Mouse (Mus musculus): ENCODE measurements around the gene Slc35b1. TPM values are rescaled to one million over a fixed set of nuclear protein-coding genes. Genes with fewer than 3 reads are reported as not detected.

Gene Slc35b1
- polyA plus RNA-seq, 1 experiment from 2014 or later, result 133 TPM

DNA sequence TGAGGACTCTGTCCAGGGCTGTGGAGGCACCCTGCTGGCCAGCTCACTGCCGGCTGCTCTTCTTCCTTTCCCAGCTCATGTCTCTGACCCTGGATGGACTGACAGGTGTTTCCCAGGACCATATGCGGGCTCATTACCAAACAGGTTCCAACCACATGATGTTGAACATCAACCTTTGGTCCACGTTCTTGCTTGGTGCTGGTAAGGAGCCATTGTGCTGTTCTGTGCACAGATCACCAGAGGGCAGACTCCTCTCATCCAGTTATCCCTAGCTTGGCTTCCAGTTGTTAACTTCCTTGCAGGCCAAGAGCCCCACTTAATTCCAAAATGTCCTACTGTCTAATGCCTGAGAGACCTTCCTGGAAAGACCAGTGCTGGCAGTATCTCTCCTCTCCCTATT is 4.5 kb downstream of the Slc35b1 start:
- Histone ChIP-seq H3K27ac (no peak overlapping the region), H3K4me3 (no peak overlapping the region), H3K36me3 (peaks cover 70% of the 10 kb centered on the region), H3K9me3 (no peaks in the 10 kb centered on the region), H3K4me2 (no peak overlapping the region), H3K4me1 (replicated peaks) (peaks cover 23% of the 10 kb centered on the region), H3K27me3 (no peaks in the 10 kb centered on the region), H3K9ac (no peak overlapping the region)
- ATAC-seq (ENCODE audit: low FRiP score), result no peak
- WGBS, result 84% methylated on average over 3 of the region's 3 CpGs

- Histone ChIP-seq H3K4me3 (no peak overlapping the region), H3K36me3 (peaks cover 70% of the 10 kb centered on the region), H3K4me2 (no peak overlapping the region), H3K9ac (no peak overlapping the region), H3K9me3 (no peaks in the 10 kb centered on the region), H3K4me1 (replicated peaks) (peaks cover 25% of the 10 kb centered on the region), H3K27ac (no peak overlapping the region), H3K27me3 (no peaks in the 10 kb centered on the region)
- 98% methylated on average over 6 of the region's 6 CpGs for WGBS
- no peak for ATAC-seq (ENCODE audit: low FRiP score)
Observed at GRCm38 (mm10) chr11:95390420-95390819, 5.9 kb downstream of the Slc35b1 start.

- Histone ChIP-seq H3K9ac (no peak overlapping the region), H3K4me1 (replicated peaks) (peaks cover 17% of the 10 kb centered on the region), H3K9me3 (no peaks in the 10 kb centered on the region), H3K4me2 (no peak overlapping the region), H3K4me3 (no peak overlapping the region), H3K27ac (no peak overlapping the region), H3K27me3 (no peaks in the 10 kb centered on the region), H3K36me3 (peaks cover 70% of the 10 kb centered on the region)
- WGBS, result 79% methylated on average over 4 of the region's 4 CpGs
- ATAC-seq (ENCODE audit: low FRiP score), result no peak
Observed at GRCm38 (mm10) chr11:95391201-95391600, 6.7 kb downstream of the Slc35b1 start.

GRCm38 (mm10) chr11:95391743-95392142 is 7.3 kb downstream of the Slc35b1 start:
- H3K4me1 ChIP-seq (replicated peaks), result peaks cover 12% of the 10 kb centered on the region
- H3K27me3 ChIP-seq, result 0 out of 2 replicates have a peak, but pooled peaks cover 4% of the 10 kb centered on the region
- H3K27ac ChIP-seq, result 0 out of 2 replicates have a peak overlapping the region, but pooled peaks have one; percentile 23
- no peak overlapping the region for H3K4me3 ChIP-seq
- ATAC-seq (ENCODE audit: low FRiP score), result no peak
- H3K9ac ChIP-seq, result no peak overlapping the region
- 84% methylated on average over 5 of the region's 5 CpGs for WGBS
- no peaks in the 10 kb centered on the region for H3K9me3 ChIP-seq
- H3K4me2 ChIP-seq, result no peak overlapping the region
- peaks cover 65% of the 10 kb centered on the region for H3K36me3 ChIP-seq

- Histone ChIP-seq H3K9ac (no peak overlapping the region), H3K4me2 (no peak overlapping the region), H3K4me1 (replicated peaks) (peaks cover 12% of the 10 kb centered on the region), H3K9me3 (no peaks in the 10 kb centered on the region), H3K36me3 (peaks cover 61% of the 10 kb centered on the region), H3K27me3 (0 out of 2 replicates have a peak, but pooled peaks cover 4% of the 10 kb centered on the region), H3K27ac (0 out of 2 replicates have a peak overlapping the region, but pooled peaks have one; percentile 23), H3K4me3 (no peak overlapping the region)
- WGBS, result 45% methylated on average over 7 of the region's 7 CpGs
- ATAC-seq (ENCODE audit: low FRiP score), result peak; percentile 54; the same call in 1 of the 2 replicates
Observed at GRCm38 (mm10) chr11:95392223-95392667, 7.8 kb downstream of the Slc35b1 start.

DNA sequence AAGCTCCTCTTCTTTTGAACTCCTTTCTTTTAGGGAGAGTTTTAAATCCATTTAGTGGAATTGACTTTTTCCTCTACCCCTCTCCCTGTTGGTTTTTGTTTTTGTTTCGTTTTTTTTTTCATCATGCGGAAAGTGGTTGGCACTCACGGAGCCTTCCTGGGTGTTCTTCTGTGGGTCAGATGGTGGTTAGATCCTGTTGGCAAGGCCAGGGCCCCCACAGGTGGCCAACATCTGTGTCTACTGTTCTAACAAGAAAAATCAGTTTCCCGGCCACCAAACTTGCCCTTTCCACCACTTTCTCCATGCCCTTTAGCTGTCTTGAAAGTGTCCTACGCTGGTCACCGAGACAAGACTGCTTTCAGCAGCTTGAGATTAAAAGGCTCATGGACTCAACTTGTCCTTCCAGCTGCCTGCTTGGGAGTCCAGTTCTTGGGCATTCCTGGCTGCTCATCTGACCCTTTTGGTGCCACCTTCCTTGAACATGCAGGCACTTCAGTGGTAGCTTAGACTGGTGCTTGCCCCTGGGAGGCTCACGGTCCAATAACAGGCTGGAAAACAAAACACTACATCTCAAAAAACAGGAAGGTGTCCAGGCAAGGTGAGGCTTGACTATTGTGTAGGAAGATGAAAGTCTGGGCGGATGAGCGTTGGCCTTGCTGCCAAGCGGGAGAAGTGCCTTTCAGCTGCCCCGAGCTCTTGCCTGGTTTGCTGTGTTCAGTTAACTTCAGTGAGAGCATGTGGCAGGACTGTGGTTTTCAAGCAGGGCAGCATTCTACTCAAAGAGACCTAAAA is 8.4 kb downstream of the Slc35b1 start:
- Histone ChIP-seq H3K27ac (no peak overlapping the region), H3K36me3 (peaks cover 55% of the 10 kb centered on the region)

GRCm38 (mm10) chr11:95393500-95393816 is 9.0 kb downstream of the Slc35b1 start:
- H3K36me3 ChIP-seq, result peaks cover 49% of the 10 kb centered on the region
- H3K27me3 ChIP-seq, result 0 out of 2 replicates have a peak, but pooled peaks cover 6% of the 10 kb centered on the region
- H3K4me2 ChIP-seq, result no peak overlapping the region
- 0 out of 2 replicates have a peak overlapping the region, but pooled peaks have one; percentile 0 for H3K9ac ChIP-seq
- no peak overlapping the region for H3K4me3 ChIP-seq
- H3K9me3 ChIP-seq, result no peaks in the 10 kb centered on the region
- peaks cover 12% of the 10 kb centered on the region for H3K4me1 ChIP-seq (replicated peaks)
- no peak for ATAC-seq (ENCODE audit: low FRiP score)
- H3K27ac ChIP-seq, result no peak overlapping the region
- 41% methylated on average over 5 of the region's 5 CpGs for WGBS

More for the DNA sequence above, 8.4 kb downstream of the Slc35b1 start:
- Histone ChIP-seq H3K9ac (no peak overlapping the region), H3K27me3 (0 out of 2 replicates have a peak, but pooled peaks cover 4% of the 10 kb centered on the region), H3K4me3 (no peak overlapping the region), H3K9me3 (no peaks in the 10 kb centered on the region), H3K4me2 (no peak overlapping the region), H3K4me1 (replicated peaks) (peaks cover 12% of the 10 kb centered on the region)
- WGBS, result 79% methylated on average over 11 of the region's 11 CpGs
- no peak for ATAC-seq (ENCODE audit: low FRiP score)

- Histone ChIP-seq H3K27me3 (0 out of 2 replicates have a peak, but pooled peaks cover 13% of the 10 kb centered on the region), H3K9me3 (no peaks in the 10 kb centered on the region), H3K4me1 (replicated peaks) (peaks cover 12% of the 10 kb centered on the region), H3K9ac (no peak overlapping the region), H3K4me2 (no peak overlapping the region), H3K27ac (no peak overlapping the region), H3K36me3 (peaks cover 43% of the 10 kb centered on the region), H3K4me3 (no peak overlapping the region)
- ATAC-seq (ENCODE audit: low FRiP score), result no peak
- 61% methylated on average over 5 of the region's 5 CpGs for WGBS
Observed at GRCm38 (mm10) chr11:95394112-95394511, 9.6 kb downstream of the Slc35b1 start.

DNA sequence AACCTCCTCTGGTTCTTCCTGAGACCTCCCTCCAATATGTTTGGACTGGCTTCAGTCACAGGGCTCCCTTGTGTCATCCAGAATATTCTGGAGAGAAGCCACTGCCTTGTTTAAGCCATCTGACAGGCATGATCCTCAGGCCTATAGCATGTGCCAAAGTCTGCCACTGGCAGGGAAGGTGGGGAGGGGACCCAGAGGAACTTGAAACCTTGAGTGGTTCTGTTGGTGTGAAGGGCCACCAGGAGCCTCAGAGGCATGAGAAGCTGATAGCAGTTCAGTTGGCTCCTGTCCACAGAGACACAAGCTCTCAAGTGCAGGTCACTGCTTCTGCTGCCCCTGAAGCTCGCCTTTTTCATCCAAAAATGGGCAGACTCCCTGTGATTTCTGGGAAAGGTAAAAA is 12.1 kb downstream of the Slc35b1 start:
- Histone ChIP-seq H3K4me3 (no peak overlapping the region), H3K9ac (0 out of 2 replicates have a peak overlapping the region, but pooled peaks have one; percentile 8), H3K4me1 (replicated peaks) (peaks cover 18% of the 10 kb centered on the region), H3K9me3 (no peaks in the 10 kb centered on the region), H3K27ac (no peak overlapping the region), H3K27me3 (0 out of 2 replicates have a peak, but pooled peaks cover 14% of the 10 kb centered on the region), H3K36me3 (peaks cover 18% of the 10 kb centered on the region), H3K4me2 (no peak overlapping the region)
- WGBS, result 60% methylated on average over 1 of the region's 1 CpGs
- ATAC-seq (ENCODE audit: low FRiP score), result no peak

DNA sequence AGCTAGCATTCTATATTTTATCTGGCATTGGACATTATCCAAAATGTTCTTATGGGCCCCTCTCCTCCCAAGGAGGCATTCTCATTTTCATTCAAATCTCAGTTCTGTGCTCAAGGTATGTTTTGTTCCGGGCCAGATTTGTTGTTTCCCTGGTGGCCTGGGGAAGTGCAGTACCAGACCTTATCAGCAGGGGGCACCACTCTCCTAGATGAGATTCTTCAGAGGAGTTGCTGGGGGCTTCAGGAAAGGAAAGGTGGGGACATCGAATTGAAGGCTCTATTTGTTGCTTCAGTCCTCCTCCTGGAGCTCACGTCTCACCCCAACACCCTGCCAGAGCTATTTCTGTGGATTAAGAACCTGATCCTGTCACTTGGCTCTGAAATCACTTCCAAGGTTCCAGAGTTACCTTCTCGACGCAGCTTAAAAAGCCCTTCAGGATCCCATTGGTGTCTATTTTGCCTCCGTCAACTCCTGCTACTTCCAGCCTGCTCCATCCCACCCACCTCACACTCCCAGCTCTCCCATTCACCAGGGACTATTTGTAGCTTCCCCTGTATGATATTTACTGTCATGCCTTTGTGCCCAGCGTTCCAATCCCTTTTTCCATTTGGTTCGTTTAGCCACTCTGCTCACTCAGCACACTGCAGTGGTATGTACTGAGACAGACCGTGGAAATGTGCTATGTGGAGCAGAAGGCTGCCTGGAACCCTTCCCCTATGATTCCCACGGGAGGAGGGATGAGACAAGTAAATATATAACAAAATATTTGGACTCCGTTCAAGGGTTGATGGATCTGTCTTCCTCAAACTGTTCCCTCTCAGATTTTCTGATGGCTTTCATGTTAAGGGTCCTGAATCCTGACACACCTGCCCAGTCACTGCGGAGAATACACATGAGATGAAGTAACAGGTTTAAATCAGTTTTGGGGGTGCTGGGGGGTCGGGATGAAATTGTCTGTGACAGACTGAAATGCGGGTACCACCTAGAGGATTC is 13.6 kb downstream of the Slc35b1 start:
- Histone ChIP-seq H3K9me3 (no peaks in the 10 kb centered on the region), H3K4me1 (replicated peaks) (0 out of 2 replicates have a peak, but pooled peaks cover 14% of the 10 kb centered on the region), H3K27ac (no peak overlapping the region), H3K27me3 (0 out of 2 replicates have a peak, but pooled peaks cover 14% of the 10 kb centered on the region), H3K36me3 (peaks cover 4% of the 10 kb centered on the region; the same call in 1 of the 2 replicates), H3K9ac (no peak overlapping the region), H3K4me2 (no peak overlapping the region), H3K4me3 (no peak overlapping the region)
- ATAC-seq (ENCODE audit: low FRiP score), result no peak
- 60% methylated on average over 14 of the region's 14 CpGs for WGBS

DNA sequence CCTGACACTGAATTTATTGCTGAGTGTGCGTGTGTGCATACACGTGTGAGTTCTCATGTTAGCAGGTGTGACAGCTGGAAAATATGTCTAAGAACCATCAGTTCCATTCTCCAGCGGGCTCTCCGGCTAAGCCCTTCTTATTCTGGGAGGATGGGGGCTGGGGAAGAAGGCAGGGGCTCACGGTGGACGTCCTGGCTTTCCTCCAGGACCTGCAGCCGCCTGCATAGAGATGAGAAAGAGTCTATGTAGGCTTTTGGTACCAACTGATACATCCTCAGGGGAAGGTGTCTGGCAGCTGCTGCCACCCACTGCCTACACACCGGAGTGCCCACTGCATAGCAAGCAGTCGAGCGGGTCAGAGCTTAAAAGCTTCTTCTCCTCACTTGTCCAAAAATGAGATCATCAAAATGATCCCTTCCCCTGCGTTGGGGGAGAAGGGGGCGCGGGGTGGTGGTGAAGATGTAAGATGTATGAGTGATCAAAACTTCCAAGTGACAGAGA is 15.1 kb downstream of the Slc35b1 start:
- Histone ChIP-seq H3K36me3 (no peaks in the 10 kb centered on the region), H3K9me3 (no peaks in the 10 kb centered on the region), H3K4me2 (no peak overlapping the region), H3K9ac (no peak overlapping the region), H3K4me3 (no peak overlapping the region), H3K27me3 (0 out of 2 replicates have a peak, but pooled peaks cover 14% of the 10 kb centered on the region), H3K27ac (no peak overlapping the region), H3K4me1 (replicated peaks) (0 out of 2 replicates have a peak, but pooled peaks cover 9% of the 10 kb centered on the region)
- ATAC-seq (ENCODE audit: low FRiP score), result no peak
- WGBS, result 63% methylated on average over 13 of the region's 13 CpGs

Measured in hindbrain, embryonic 13.5 days (tissue).